Mouse (Mus musculus) stomach, postnatal 0 days (tissue): ENCODE results near the gene Klc1.

ENCODE experiments used
- CTCF ChIP-seq: IDR thresholded peaks from 2 replicates; pipeline ENCODE4 v1.5.1; 2016; ENCODE audit warnings: antibody characterized with exemption, low read depth, mild to moderate bottlenecking, moderate library complexity
- EP300 ChIP-seq: optimal IDR thresholded peaks from 2 replicates; pipeline ENCODE3; 2016; ENCODE audit warnings: antibody characterized with exemption

GRCm38 (mm10) chr12:111819936-111820335 is 61.3 kb downstream of the Klc1 start:
- TF ChIP-seq CTCF (no peak), EP300 (no peak)
